Mouse (Mus musculus) heart, adult 18-20 months (tissue): ENCODE measurements around the gene Sept4. TPM values are rescaled to one million over a fixed set of nuclear protein-coding genes. Genes with fewer than 3 reads are reported as not detected.

ENCODE experiments used
- DNase-seq, 2 experiments: peaks; one replicate each; pipeline ENCODE4 v3.0.0; 2021 to 2022; ENCODE audit warnings: mixed read lengths in 1 of 2
- total RNA-seq, 2 experiments: library from RNA; stranded (reverse); gene quantifications; 2 replicates each; pipeline ENCODE4 v1.2.3; 2021

Sept4 gene
- total RNA-seq, 2 experiments from 2014 or later, result 31.8 to 37.7 TPM

DNA sequence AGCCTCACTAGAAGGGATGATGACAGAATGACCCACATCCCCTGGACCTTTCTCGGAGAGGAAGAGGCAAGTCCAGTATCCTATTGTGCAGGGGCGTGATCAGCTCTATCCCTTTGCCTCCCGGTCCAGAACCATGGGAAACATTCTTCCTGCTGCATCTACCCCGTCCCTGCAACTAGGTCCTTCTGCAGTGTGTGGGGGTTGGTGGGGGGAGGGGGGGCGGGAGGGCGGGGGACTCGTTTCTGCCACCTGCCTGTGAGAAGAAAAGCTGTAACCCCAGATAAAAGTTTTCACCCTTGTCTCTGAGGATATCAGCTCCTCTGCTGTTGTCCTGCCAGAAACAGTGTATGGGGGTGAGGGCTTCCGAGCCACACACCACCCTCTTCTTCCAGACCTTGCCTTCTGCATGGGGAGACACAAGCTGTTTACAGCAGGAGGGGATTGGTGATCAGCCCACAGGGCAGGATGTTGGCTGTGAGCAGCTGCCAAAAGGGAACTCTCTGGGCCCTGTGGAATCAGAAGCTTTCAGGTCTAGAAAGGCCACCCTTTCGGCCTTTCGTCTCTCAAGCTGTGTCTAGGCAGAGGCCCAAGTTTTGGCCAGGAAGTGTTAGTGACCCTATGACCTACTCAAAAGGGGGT, 10.4 kb downstream of the Sept4 start:
- peak; percentile 62 to 78 for DNase-seq

DNA sequence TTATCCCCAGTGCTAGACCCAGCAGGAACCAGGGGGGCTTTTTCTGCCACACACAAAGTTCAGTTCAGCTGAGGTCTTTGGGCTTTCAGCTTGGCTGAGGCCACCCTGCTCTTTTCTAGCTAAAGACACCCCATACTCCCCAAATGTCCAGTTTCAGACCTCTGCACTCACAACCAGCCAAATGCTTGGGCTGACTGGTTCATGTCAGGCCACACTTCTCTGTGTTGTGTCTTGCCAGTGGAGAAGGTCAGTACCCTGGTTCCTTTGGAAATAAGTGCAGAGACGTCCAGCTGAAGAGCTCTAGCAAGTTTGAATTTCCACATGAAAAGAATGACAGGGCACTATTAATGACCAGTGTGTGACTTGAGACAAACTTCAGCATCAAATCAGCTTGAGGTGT, 11.0 kb downstream of the Sept4 start:
- peak in 1 of 2 experiments; percentile 40 for DNase-seq

DNA sequence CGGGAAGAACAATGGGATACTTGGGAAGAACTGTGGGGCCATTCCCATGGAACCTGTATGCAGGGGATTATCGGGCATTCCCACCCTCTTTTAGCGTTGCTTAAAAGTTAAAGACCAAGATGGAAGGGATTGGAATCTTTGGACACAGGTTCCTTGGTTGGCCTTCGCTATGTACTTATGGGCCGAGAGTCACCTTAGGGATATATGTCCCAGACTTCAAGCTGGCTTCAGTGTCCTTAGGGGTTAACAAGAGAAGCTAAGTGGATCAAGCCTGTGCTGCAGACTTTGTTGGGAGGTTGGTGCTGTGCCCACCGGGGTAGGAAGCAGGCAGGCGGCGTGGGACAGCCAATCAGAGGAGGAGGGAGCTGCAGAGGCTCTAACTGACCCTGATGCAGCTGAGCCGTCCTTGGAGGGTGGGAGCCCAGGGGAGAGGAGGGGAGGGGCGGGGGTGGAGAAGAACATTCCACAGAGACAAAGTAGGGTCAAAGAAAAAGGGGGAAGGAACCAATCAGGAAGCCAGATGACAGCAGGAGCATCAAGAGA, 11.9 kb downstream of the Sept4 start:
- no peak for DNase-seq

DNA sequence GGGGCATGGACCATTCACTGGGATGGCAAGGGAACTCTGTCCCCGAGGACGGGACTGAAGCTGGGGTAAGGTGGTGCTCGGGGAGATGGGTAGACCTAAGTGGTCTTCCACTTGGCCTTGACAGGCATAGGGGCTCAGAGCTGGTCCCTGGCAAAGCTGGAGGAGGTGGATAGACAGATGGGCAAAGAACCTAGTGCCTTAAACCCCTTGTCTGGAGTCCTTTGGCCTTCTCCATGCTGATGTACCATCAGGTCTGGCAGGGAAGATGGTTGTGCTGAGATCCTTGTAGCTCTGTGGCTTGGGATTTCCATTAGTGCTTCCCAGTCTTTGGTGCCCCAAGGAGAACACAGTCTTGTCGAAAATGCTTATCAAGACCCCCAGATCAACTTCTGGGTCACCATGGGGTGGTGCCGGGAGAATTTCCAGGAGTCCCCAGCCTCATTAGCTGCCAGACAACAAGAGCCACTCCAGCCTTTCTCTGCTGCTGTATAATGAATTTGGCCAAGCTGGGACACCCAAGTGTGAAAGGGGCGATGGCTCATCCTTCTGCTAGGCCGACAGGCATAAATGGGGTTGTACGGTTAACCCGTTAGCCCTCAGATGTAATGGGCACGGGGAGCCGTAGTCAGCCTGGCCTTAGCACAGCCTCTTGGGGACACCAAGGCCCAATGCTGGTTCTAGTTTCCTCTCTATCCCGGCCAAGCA, 12.6 kb downstream of the Sept4 start:
- DNase-seq, result no peak

DNA sequence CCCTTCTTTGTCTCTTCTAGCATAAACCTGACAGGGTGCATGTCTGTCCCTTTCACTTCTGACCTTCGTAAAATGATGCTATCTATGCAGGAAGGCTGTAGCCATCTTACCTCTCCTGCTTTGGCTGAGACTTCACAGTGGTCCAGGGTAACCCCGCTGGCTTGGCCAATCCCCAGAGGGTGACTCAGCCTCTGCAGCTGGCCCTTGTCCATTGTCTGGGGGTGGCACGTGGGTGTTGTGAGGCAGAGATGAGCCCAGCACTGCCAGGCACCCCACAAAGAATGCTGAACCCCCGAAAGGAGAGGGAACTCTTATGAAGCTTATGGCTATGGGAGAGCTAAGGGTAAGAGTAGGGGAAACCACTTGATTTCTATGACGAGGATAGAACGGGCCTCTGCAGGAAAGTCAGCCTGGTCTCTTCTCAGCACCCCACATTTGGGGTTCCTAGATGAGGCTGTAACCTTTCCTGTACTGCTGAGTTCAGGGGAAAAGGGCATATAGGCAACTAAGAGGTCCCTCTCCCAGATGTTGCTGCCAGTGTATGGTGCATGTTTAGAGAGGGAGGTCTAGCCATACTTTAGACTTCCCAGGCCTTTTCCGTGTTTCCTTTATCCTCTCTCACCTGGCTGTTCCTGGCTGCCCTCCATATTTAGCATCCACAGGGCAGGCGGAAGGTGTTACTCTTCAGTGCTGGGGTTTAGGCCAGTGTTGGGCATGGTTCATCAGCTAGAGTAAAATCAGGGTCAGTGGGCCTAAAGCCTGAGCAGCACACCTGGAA, 13.4 kb downstream of the Sept4 start:
- DNase-seq, result no peak

DNA sequence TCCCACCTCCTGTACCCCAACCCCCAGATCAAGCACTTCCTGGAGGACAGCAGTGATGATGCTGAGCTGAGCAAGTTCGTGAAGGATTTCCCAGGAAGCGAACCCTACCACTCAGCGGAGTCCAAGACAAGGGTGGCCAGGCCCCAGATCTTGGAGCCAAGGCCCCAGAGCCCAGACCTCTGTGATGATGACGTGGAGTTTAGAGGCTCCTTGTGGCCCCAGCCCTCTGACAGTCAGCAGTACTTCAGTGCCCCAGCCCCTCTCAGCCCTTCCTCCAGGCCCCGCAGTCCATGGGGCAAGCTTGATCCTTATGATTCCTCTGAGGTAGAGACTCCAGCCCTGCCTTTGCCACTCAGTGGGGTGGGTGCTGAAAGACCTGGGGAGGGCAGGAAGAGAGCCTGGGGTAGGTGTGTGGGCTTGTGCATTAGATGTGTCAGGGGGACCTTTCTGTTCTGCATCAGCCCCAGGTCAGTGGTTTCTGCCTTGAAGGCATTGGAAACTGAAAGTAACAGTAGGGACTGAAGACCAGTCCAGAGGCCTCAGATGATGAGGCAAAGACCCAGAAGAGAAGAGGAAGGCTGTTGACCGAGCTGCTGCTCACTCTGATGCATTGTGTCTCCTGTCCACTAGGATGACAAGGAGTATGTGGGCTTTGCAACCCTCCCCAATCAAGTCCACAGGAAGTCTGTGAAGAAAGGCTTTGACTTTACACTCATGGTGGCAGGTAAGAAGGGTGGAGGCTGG, 14.8 kb downstream of the Sept4 start:
- DNase-seq, result no peak

DNA sequence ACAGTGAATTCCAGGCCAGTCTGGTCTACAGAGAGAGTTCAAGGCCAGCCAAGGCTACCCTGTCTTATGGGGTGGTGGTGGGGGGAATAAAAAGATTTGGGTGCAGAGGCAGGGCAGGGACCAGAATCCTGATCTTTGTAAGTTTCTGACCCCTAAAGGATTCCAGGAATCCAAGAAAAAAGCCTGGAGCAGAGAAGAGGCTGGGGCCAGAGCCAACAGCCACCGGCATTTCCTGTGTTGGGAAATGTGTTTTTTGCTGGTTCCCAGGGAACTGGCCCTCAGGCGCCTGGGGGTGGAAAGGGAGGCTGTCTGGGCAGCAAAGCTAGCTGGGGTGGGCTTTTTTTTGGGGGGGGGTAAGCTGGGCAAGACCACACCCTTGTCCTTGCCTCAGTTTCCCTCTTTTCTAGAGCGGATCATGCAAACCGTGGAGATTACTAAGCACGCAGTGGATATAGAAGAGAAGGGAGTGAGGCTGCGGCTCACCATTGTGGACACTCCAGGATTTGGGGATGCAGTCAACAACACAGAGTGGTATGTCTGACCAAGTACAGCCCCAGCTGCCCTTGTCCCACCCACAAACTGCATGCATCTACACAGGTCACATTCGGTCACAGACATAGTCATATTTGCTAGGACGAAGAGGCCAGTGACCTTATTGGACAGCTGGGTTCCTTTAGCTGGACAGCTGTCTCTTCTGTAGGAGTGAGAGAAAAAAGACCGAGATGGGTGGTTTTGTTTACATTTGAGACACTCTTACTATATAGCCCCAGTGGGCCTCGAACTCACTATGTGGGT, 16.2 kb downstream of the Sept4 start:
- peak; percentile 76 to 84 for DNase-seq

DNA sequence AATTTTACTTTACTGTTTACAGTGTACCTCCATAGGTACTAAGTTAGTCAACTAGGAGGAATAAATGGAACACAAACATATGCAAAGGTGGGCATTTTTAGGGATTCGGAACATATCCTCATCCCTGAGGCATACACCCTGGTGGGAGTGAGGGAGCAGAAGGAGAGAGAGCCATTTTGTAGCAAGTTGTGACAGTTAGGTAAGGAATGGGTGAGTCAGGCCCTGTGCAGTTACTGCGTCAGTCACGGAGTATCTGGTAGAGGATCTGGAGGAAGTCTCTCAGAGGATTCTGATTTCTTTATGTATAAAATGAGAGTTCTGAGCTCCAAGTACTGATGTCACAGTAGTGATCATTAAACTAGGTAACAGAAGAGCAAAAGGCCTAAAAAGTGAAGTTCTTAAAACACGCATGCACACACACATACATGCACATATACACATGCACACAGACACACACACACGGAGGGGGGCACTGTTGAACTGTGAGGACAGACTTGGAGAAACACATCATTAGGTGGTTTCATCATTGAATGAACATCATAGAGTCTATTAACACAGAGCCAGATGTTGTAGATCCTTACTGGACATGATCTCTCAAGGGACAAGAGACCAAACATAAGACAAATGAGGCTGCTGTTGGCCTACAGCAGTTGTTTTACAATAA, 18.6 kb downstream of the Sept4 start:
- DNase-seq, result no peak

DNA sequence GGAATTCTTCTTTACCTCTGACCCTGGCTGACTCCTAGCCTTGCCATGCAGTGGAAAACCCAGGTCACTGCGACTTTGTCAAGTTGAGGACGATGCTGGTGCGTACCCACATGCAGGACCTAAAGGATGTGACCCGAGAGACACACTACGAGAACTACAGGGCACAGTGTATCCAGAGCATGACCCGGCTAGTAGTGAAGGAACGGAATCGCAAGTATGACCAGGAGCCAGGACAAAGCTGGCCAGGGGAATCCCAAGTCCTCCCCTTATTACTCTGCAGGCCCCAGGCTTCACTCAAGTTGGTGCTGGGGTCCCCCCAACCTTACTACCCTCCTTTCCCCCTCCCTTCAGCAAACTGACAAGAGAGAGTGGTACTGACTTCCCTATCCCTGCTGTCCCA, 20.9 kb downstream of the Sept4 start:
- no peak for DNase-seq

DNA sequence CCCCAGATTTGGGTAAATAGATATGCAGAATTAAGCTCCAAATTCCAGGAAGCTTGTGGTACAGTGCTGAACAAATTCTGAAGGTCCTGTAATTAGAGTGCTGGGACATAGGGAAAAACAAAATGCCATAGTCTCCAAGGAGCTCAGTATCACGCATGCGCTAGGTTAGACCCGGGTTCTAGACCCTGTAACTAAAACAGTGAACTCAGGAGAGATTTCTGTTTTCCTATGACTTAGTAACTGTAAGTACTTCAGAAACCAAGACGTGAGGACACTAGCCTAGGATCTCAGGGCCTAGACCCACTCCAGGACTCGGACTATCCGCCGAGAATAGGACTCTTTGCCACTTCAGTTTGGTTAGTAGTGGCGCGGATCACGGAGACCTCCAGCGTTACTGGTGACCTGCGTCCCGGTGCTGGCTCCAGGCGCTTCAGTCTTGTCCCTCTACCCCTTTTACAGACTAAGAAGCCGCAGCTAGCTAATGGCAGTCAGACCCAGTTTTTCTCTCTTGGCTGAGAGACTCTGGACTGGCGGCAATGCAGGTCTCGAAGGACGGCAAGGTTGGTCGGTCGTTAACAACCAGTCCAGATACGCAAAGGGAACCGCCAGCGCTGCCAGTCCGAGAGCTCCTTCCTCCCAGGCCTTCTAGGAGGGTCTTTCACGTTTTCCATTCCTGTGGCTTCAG, 22.3 kb downstream of the Sept4 start:
- peak; percentile 45 to 76 for DNase-seq

DNA sequence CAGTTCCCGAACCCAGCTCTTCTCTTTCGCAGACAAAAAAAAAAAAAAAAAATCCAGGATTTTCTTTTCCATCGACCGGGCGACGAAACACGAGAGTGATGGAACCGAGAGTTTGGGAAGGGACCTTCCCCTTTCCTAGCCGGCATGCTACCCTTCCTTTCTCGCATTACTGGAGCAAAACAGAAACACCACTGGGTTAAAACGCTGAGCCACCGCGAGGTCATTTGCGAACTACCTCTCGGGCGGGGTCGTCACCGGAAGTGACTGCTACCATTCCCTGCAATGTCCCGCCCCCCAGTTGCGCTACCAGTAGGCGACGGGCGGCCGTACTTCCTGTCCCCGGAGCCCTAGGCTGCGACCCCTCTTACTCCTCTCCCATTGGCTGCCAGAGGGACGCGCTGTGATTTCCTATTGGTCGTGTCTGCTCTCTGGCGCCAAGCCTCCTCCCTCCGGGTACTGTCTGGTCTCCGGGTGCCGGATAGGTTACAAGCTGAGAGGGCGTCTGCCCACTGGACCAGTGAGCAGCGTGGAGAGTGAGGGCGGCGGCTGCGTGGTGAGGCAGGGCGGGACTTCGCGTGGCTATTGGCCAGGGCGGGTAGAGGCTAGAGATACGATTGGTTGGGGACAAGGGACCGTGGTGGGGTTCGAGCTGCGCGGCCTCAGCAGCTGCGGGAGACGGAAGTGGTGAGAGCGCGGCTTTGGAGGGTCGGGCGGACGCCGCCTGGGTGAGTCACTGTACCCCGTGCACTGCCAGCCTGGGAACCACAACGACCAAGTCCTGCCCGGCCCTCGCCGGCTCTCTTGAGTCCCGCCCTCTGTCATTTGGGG, 23.0 kb downstream of the Sept4 start, which contains the start of gene Mtmr4:
TSS of gene Mtmr4 (plus strand) at position 637 of the 828 bp plus-strand sequence.
- peak; percentile 99 to 100 for DNase-seq

DNA sequence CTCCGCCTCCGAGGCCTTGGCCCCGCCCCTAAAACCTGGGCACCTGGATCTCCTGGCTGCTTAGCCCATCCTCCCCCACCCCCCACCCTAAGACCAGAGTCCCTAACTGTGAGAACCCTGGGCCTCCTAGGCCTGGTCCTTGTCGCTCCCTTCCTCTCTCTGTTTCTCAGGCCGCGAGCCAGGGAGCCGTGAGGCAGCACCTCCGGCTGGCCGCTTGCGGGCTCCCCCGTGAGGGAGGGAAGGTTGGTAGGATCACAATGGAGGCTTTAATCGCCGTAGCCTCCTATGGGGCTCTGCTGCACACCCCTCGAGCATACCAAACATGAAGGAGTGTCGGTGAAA, 23.6 kb downstream of the Sept4 start:
- no peak for DNase-seq

DNA sequence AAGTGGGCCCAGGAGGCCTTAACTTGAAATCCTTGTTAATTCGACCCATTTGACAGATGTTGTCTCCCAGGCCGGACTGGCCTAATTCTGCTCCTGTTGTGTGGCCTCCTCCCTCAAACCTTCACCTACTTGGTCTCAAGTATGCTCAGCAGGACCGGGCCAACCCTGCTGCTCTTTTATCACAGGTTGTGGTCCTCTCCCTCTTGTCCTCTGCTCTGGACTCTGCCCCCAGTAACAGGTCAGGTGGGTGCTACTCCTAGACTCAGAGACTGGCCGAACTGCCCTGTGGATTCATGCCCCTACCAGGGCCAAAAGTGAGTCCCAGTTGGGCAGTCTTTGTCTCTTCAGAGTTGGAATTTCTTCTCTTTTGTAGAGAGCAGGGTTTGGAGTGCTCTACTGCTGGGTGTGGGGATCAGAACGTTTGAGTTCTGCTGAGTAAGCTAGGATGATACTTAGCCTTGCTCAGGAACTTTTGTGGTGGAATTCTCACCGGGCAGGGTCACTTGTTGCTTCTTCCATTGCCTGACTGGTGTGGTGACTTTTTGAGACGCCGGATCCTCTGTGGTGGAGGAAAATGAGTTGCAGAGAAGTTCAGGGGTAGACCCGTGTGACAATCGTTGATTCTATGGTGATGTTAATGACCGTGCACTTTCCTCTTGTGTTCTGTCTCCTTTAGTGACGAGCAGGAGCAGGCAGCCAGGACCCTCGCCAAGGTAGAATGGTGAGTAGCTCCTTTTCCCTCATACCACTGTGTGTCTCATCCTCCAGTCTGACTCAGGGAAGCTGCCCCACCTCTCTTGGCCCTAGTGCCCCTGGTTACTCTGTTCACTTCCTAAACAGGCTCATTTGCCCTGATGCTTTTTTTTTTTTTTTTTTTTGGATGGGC, 24.3 kb downstream of the Sept4 start:
- no peak for DNase-seq

DNA sequence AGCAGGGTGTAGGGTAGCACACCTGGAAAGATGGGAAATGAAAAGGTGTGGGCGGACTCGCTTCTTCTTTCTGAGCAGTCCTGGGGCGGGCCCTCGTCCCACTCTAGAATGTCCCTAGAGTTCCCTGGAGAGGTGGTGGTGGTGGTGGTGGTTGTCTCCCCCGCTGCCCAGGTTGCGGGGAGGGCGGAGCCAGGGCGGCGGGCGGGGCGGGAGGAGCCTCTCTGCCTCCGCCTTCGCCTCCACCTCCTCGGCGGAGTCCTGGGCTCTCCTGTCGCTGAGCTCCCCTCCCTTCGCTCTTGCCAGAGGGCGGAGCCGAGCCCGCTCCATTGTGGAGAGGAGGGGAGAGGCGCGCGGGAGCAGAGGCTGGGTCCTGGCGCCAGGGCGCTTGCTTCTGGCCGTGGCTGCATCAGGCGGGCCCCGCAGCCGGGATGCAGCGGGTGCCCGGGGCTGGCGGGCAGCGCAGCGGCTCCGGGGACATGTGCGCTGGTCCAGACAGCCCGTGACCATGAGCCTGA, 26.7 kb downstream of the Sept4 start:
- peak; percentile 87 to 94 for DNase-seq

DNA sequence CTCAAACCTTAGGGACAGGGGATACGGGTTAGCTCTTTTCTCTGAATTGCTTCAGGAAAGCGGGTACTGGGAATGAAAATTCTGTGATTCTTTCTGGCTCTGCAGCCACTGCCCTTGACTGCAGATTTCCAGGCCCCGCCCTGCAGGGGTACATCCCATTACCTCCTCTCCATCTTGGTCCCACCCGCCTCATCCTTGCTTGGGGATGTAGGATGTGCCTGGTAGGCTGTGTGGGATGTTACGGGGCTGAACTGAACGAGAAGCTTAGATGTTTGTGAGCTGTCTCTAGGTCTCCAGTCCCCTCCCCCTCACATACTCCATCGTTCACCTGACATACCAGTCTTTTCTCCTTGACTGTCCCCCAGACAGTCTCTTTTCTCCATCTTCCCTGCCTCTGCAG, 27.3 kb downstream of the Sept4 start:
- DNase-seq, result no peak

DNA sequence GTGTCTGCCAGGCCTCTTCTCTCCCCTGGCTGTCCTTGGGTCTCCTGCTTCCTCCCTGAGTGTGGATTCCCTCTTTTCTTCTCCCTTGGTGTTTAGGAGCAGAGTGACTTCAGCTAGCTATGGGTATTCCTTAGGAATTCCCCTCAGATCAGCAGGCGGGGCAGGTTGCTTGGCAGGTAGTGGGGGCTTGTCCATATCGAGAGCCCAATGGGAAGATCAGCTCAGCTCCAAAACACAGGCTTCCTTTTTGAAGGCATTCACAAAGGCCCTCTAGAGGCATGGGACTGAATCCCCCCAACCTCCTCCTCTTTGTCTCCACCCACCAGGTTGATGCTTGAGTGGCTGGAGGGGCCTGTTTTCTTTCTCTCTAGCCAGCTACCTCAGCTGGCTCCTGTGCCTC, 27.8 kb downstream of the Sept4 start:
- no peak for DNase-seq

DNA sequence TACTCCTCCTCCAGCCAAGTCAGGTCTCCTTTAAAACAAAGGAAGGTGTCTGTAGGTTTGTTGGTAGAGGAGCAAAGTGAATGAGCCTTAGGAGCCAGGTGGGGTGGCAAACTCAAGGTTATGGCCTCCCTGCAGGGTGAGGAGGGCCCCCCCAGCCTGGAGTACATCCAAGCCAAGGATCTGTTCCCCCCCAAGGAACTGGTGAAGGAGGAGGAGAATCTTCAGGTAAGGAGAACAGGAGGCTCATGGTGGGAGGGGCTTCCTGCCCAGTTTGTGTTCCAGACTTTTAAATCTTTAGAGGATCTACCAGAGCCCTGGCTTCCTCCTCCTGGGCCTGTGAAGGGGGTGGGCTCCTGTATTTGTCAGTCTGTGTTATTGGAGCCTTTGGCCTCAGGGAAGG, 28.4 kb downstream of the Sept4 start:
- DNase-seq, result no peak
